Comparison of ENCODE assay signal across 22 mouse cellular contexts in genomic region chr3:101939152-101939551, GRCm38 (mm10). TPM values are rescaled to one million over a fixed set of nuclear protein-coding genes. Genes with fewer than 3 reads are reported as not detected.
DNase-seq lines count a peak whose midpoint lies in the region; ATAC-seq and TF ChIP-seq lines count a peak whose summit lies in the region.
"Had no signal": no experiment of that assay in that cellular context is flagged by ENCODE, and none has a peak within 500 bp of the region (broad histone marks: within the 10 kb centered on the region; RNA-seq: fewer than 3 reads in every experiment).

No protein-coding gene starts in this region.

- no peaks in the 10 kb centered on the region for H3K4me1 ChIP-seq in lung, postnatal 0 days (ENCODE audit: insufficient read depth, low read depth, low read length)
- peaks cover 8% of the 10 kb centered on the region for H3K4me1 ChIP-seq in small intestine, adult 2 months (ENCODE audit: control insufficient read depth, insufficient read depth, insufficient read length, low read length)
- H3K4me1 ChIP-seq in kidney, embryonic 16.5 days (ENCODE audit: insufficient read depth, low read length) = no peaks in the 10 kb centered on the region
- no peaks in the 10 kb centered on the region for H3K4me1 ChIP-seq in forebrain, embryonic 12.5 days
- H3K4me1 ChIP-seq: embryonic facial prominence, embryonic 12.5 days; heart, embryonic 10.5 days; limb, embryonic 13.5 days had no signal

- H3K9me3 ChIP-seq in lung, postnatal 0 days (ENCODE audit: low read length) = no peaks in the 10 kb centered on the region
- no peaks in the 10 kb centered on the region for H3K9me3 ChIP-seq in kidney, embryonic 16.5 days (ENCODE audit: low read length)
- no peaks in the 10 kb centered on the region for H3K9me3 ChIP-seq in forebrain, embryonic 12.5 days
- H3K9me3 ChIP-seq: embryonic facial prominence, embryonic 12.5 days; heart, embryonic 10.5 days; limb, embryonic 13.5 days had no signal

- no peak overlapping the region for H3K27ac ChIP-seq in lung, postnatal 0 days (ENCODE audit: low read length)
- H3K27ac ChIP-seq in small intestine, adult 2 months (ENCODE audit: insufficient read depth, low read depth, low read length) = peak overlapping the region; percentile 64
- H3K27ac ChIP-seq in kidney, embryonic 16.5 days (ENCODE audit: low read length) = no peak overlapping the region
- H3K27ac ChIP-seq in forebrain, embryonic 12.5 days = no peak overlapping the region
- H3K27ac ChIP-seq: embryonic facial prominence, embryonic 12.5 days; heart, embryonic 10.5 days; left cerebral cortex, adult 2 months; limb, embryonic 13.5 days had no signal

- TF ChIP-seq CTCF in lung, postnatal 0 days (IDR thresholded peaks at IDR 0.05) = 0 out of 2 replicates have a peak, but pooled peaks have one; percentile 2
- TF ChIP-seq CTCF in small intestine, adult 2 months (IDR thresholded peaks at IDR 0.05; ENCODE audit: extremely low read depth, insufficient read length, insufficient replicate concordance, low read depth, low read length) = no peak; the same call in 1 of the 2 replicates

- no peak for TF ChIP-seq EP300 in lung, postnatal 0 days (IDR thresholded peaks at IDR 0.05)

- H3K4me2 ChIP-seq in lung, postnatal 0 days (replicated peaks; ENCODE audit: low read depth, low read length) = no peak overlapping the region
- no peak overlapping the region for H3K4me2 ChIP-seq in kidney, embryonic 16.5 days (replicated peaks; ENCODE audit: low read depth, low read length)
- H3K4me2 ChIP-seq in forebrain, embryonic 12.5 days = no peak overlapping the region
- H3K4me2 ChIP-seq: embryonic facial prominence, embryonic 12.5 days; limb, embryonic 13.5 days had no signal

- TF ChIP-seq POLR2A in small intestine, adult 2 months (IDR thresholded peaks at IDR 0.05; ENCODE audit: low read depth, low read length) = no peak

- no peaks in the 10 kb centered on the region for H3K27me3 ChIP-seq in lung, postnatal 0 days (replicated peaks; ENCODE audit: insufficient read depth, low read length)
- no peaks in the 10 kb centered on the region for H3K27me3 ChIP-seq in small intestine, adult 2 months (ENCODE audit: control insufficient read depth, insufficient read depth, low read length)
- H3K27me3 ChIP-seq in kidney, embryonic 16.5 days (ENCODE audit: insufficient read depth, low read length) = no peaks in the 10 kb centered on the region
- H3K27me3 ChIP-seq in forebrain, embryonic 12.5 days = no peaks in the 10 kb centered on the region
- H3K27me3 ChIP-seq: embryonic facial prominence, embryonic 12.5 days; limb, embryonic 13.5 days had no signal

- 34% methylated on average over 7 of the region's 7 CpGs for WGBS in lung, postnatal 0 days
- 28% methylated on average over 7 of the region's 7 CpGs for WGBS in small intestine, adult 2 months
- WGBS in kidney, embryonic 16.5 days = 55% methylated on average over 7 of the region's 7 CpGs
- 82% methylated on average over 7 of the region's 7 CpGs for WGBS in forebrain, embryonic 12.5 days

- peak; percentile 59 to 70 for DNase-seq in lung, adult 18-20 months
- no peak for DNase-seq in lung, postnatal 14 days
- DNase-seq in induced T-regulatory cell, adult 2 months (ENCODE audit: low read depth) = peak; percentile 32
- peak; percentile 86 for DNase-seq in lung, postnatal 0 days (ENCODE audit: low spot score)
- DNase-seq in layer of hippocampus, postnatal 14 days (ENCODE audit: low spot score in 2 of 2) = no peak
- DNase-seq: adrenal gland, adult 8-10 months; B cell, adult 2 months; cerebellum, postnatal 14 days; gastrocnemius, postnatal 14 days; heart, postnatal 4 days; kidney, adult 18-20 months; kidney, postnatal 36 days; right cerebral cortex, postnatal 25 days; thymus, postnatal 25 days had no signal

- peak; percentile 76 for ATAC-seq in lung, postnatal 0 days
- no peak for ATAC-seq in kidney, embryonic 16.5 days (ENCODE audit: low FRiP score, low TSS enrichment)
- ATAC-seq in forebrain, embryonic 12.5 days (ENCODE audit: low FRiP score) = no peak
- ATAC-seq: forebrain, embryonic 16.5 days had no signal

- H3K4me3 ChIP-seq in lung, postnatal 0 days (ENCODE audit: low read depth, low read length) = no peak overlapping the region
- peak overlapping the region; percentile 44 for H3K4me3 ChIP-seq in small intestine, adult 2 months (ENCODE audit: low read depth, low read length)
- H3K4me3 ChIP-seq in kidney, embryonic 16.5 days (ENCODE audit: low read length) = no peak overlapping the region
- H3K4me3 ChIP-seq in forebrain, embryonic 12.5 days (replicated peaks) = no peak overlapping the region
- H3K4me3 ChIP-seq: embryonic facial prominence, embryonic 12.5 days; heart, embryonic 10.5 days; left cerebral cortex, adult 2 months; limb, embryonic 13.5 days had no signal

- H3K9ac ChIP-seq in lung, postnatal 0 days (replicated peaks; ENCODE audit: low read depth) = no peak overlapping the region
- no peak overlapping the region for H3K9ac ChIP-seq in kidney, embryonic 16.5 days (replicated peaks; ENCODE audit: low read length)
- H3K9ac ChIP-seq in forebrain, embryonic 12.5 days = no peak overlapping the region
- H3K9ac ChIP-seq: embryonic facial prominence, embryonic 12.5 days; limb, embryonic 13.5 days had no signal

- no peaks in the 10 kb centered on the region for H3K36me3 ChIP-seq in lung, postnatal 0 days (ENCODE audit: insufficient read depth, low read length)
- no peaks in the 10 kb centered on the region for H3K36me3 ChIP-seq in small intestine, adult 2 months (ENCODE audit: control insufficient read depth, insufficient read depth, low read length)
- H3K36me3 ChIP-seq in kidney, embryonic 16.5 days (ENCODE audit: insufficient read depth, low read length) = no peaks in the 10 kb centered on the region
- no peaks in the 10 kb centered on the region for H3K36me3 ChIP-seq in forebrain, embryonic 12.5 days (replicated peaks)
- H3K36me3 ChIP-seq: embryonic facial prominence, embryonic 12.5 days; heart, embryonic 10.5 days; limb, embryonic 13.5 days had no signal

RNA-seq across cellular contexts. Expression of gene Slc22a15, which starts 14.9 kb away (rescaled TPM):
- 4.2 and 4.5 TPM in 2 replicates for polyA plus RNA-seq in lung, postnatal 0 days (2015; fragmentation: Nextera tagmentation; extraction: Ambion mirVana)
- polyA plus RNA-seq in small intestine, adult 2 months (2012; rRNA removed) = 4.9 and 5.0 TPM in 2 replicates
- polyA plus RNA-seq in kidney, embryonic 16.5 days (2015; fragmentation: Nextera tagmentation; extraction: Ambion mirVana) = 3.0 and 3.3 TPM in 2 replicates
- 10 to 100 TPM; 10.6 to 12.3 TPM for total RNA-seq in layer of hippocampus, postnatal 14 days (2021)
- polyA plus RNA-seq in forebrain, embryonic 12.5 days (2016; fragmentation: Nextera tagmentation; extraction: Ambion mirVana) = 6.3 and 6.4 TPM in 2 replicates

Comparison
In these comparisons a context has a peak if more than half of its experiments do, and no peak if none do; other contexts are left out.
1. DNase-seq: peak in lung, adult 18-20 months (2 of 2), induced T-regulatory cell, adult 2 months (single experiment) and lung, postnatal 0 days (single experiment); none in lung, postnatal 14 days (single experiment) and layer of hippocampus, postnatal 14 days (0 of 2).